ENCODE assay signal across 9 mouse cellular contexts in genomic region chr8:124277951-124278910, GRCm38 (mm10). TPM values are rescaled to one million over a fixed set of nuclear protein-coding genes. Genes with fewer than 3 reads are reported as not detected.
DNase-seq lines count a peak whose midpoint lies in the region; ATAC-seq and TF ChIP-seq lines count a peak whose summit lies in the region.
"Had no signal": no experiment of that assay in that cellular context is flagged by ENCODE, and none has a peak within 500 bp of the region (broad histone marks: within the 10 kb centered on the region; RNA-seq: fewer than 3 reads in every experiment).

No protein-coding gene starts in this region.

- ATAC-seq in heart, embryonic 12.5 days (ENCODE audit: insufficient number of reproducible peaks, low FRiP score): no peak
- no peak for ATAC-seq in granulocyte monocyte progenitor cell, adult 5-6 weeks (replicated peaks; ENCODE audit: poor library complexity, severe bottlenecking)

- H3K27me3 ChIP-seq in heart, embryonic 12.5 days (replicated peaks): no peaks in the 10 kb centered on the region
- no peaks in the 10 kb centered on the region for H3K27me3 ChIP-seq in CH12.LX (replicated peaks)
- H3K27me3 ChIP-seq in heart, embryonic 10.5 days (ENCODE audit: insufficient read depth, poor library complexity, severe bottlenecking): no peaks in the 10 kb centered on the region
- H3K27me3 ChIP-seq: limb, embryonic 15.5 days had no signal

- peaks cover 8% of the 10 kb centered on the region for H3K36me3 ChIP-seq in heart, embryonic 12.5 days
- H3K36me3 ChIP-seq in CH12.LX (replicated peaks in 1 of 2; ENCODE audit: control insufficient read depth in 1 of 2, insufficient read depth in 1 of 2, low read length in 1 of 2): peaks cover 3 to 34% of the 10 kb centered on the region in 2 experiments
- peaks cover 13% of the 10 kb centered on the region for H3K36me3 ChIP-seq in heart, embryonic 10.5 days

- no peak overlapping the region for H3K4me3 ChIP-seq in heart, embryonic 12.5 days
- H3K4me3 ChIP-seq in CH12.LX (replicated peaks in 1 of 3; ENCODE audit: low read depth in 2 of 3, low read length in 2 of 3, poor library complexity in 1 of 3): peak overlapping the region in 1 of 3 experiments; percentile 13
- no peak overlapping the region for H3K4me3 ChIP-seq in heart, embryonic 10.5 days
- H3K4me3 ChIP-seq: limb, embryonic 15.5 days had no signal

- no peak for TF ChIP-seq RAD21 in CH12.LX (IDR thresholded peaks at IDR 0.05; ENCODE audit: low read depth, low read length)

- 0 out of 2 replicates have a peak, but pooled peaks cover 5% of the 10 kb centered on the region for H3K9me3 ChIP-seq in heart, embryonic 12.5 days (replicated peaks)
- H3K9me3 ChIP-seq in CH12.LX (replicated peaks; ENCODE audit: low read length): peaks cover 10% of the 10 kb centered on the region
- H3K9me3 ChIP-seq in heart, embryonic 10.5 days: no peaks in the 10 kb centered on the region
- H3K9me3 ChIP-seq: limb, embryonic 15.5 days had no signal

- 0 out of 2 replicates have a peak, but pooled peaks cover 4% of the 10 kb centered on the region for H3K79me2 ChIP-seq in CH12.LX (replicated peaks; ENCODE audit: control insufficient read depth, extremely low read depth, insufficient read depth, poor library complexity, severe bottlenecking)

- peak; percentile 56 to 69 for DNase-seq in heart, adult 18-20 months
- DNase-seq in 3134 (ENCODE audit: extremely low read depth, insufficient read length, low spot score) (peak; percentile 81), CH12.LX (ENCODE audit: extremely low read depth) (peak; percentile 67)
- no peak for DNase-seq in heart, embryonic 10.5 days (ENCODE audit: low spot score)
- DNase-seq in B cell, adult 2 months: no peak
- no peak for DNase-seq in ovary, postnatal 10 days (ENCODE audit: low spot score)

- H3K4me2 ChIP-seq in heart, embryonic 12.5 days: no peak overlapping the region
- H3K4me2 ChIP-seq in CH12.LX (ENCODE audit: insufficient read depth, low read depth, poor library complexity, severe bottlenecking): peak overlapping the region; percentile 3
- H3K4me2 ChIP-seq: limb, embryonic 15.5 days had no signal

- dilution Hi-C loops in CH12.LX (cut with MboI; ENCODE audit: extremely low pct_ligation_motif_present, extremely low pct_unique_long_range_greater_than_20kb, low sequenced_read_pairs): no loop called here

- no peak overlapping the region for H3K9ac ChIP-seq in heart, embryonic 12.5 days
- peak overlapping the region; percentile 26 for H3K9ac ChIP-seq in CH12.LX (ENCODE audit: insufficient read depth, low read depth)
- H3K9ac ChIP-seq: limb, embryonic 15.5 days had no signal

- TF ChIP-seq CTCF in CH12.LX (conservative IDR thresholded peaks at IDR 0.05 in 1 of 2, IDR thresholded peaks at IDR 0.05 in 1 of 2; ENCODE audit: low read depth in 2 of 2, low read length in 2 of 2): no peak

- no peak for TF ChIP-seq POLR2A in CH12.LX (IDR thresholded peaks at IDR 0.05; ENCODE audit: low read depth, low read length)

- peak; percentile 93 for TF ChIP-seq EP300 in CH12.LX (IDR thresholded peaks at IDR 0.05; ENCODE audit: low read length)

- WGBS in heart, embryonic 12.5 days: 74% methylated on average over 24 of the region's 24 CpGs
- 77% methylated on average over 24 of the region's 24 CpGs for WGBS in heart, embryonic 10.5 days

- H3K27ac ChIP-seq in heart, embryonic 12.5 days (ENCODE audit: poor library complexity, severe bottlenecking): no peak overlapping the region
- peak overlapping the region; percentile 86 for H3K27ac ChIP-seq in CH12.LX (ENCODE audit: insufficient read depth, low read depth)
- H3K27ac ChIP-seq in heart, embryonic 10.5 days: peak overlapping the region; percentile 11; the same call in 1 of the 2 replicates
- H3K27ac ChIP-seq: limb, embryonic 15.5 days had no signal

- in situ Hi-C loops in CH12.LX (cut with MboI; ENCODE audit: low pct_ligation_motif_present, low pct_unique_long_range_greater_than_20kb, low sequenced_read_pairs): loop anchor here (5.0 kb wide), 1 partner anchor 46 kb away; the partner anchor contains the start of gene Galnt2

- H3K4me1 ChIP-seq in heart, embryonic 12.5 days (replicated peaks): peaks cover 55% of the 10 kb centered on the region
- peaks cover 71 to 88% of the 10 kb centered on the region in 2 experiments for H3K4me1 ChIP-seq in CH12.LX (ENCODE audit: control insufficient read depth in 1 of 2, insufficient read depth in 2 of 2)
- peaks cover 81% of the 10 kb centered on the region for H3K4me1 ChIP-seq in heart, embryonic 10.5 days

TF ChIP-seq in CH12.LX, 34 proteins besides CTCF, POLR2A, EP300 and RAD21:
- TF ChIP-seq MAFK (IDR thresholded peaks at IDR 0.05; ENCODE audit: insufficient replicate concordance, low read length) (0 out of 2 replicates have a peak, but pooled peaks have one; percentile 41), MYC (IDR thresholded peaks at IDR 0.05; ENCODE audit: low read depth, low read length) (0 out of 2 replicates have a peak, but pooled peaks have one; percentile 22), MAZ (IDR thresholded peaks at IDR 0.05; ENCODE audit: low read depth, low read length) (no peak), UBTF (IDR thresholded peaks at IDR 0.05; ENCODE audit: low read depth, low read length) (0 out of 2 replicates have a peak, but pooled peaks have one; percentile 57), JUND (conservative IDR thresholded peaks at IDR 0.05; ENCODE audit: low read depth, low read length) (peak; percentile 89), BHLHE40 (IDR thresholded peaks at IDR 0.05; ENCODE audit: low read depth, low read length) (peak; percentile 59), ETS1 (conservative IDR thresholded peaks at IDR 0.05; ENCODE audit: low read depth, low read length) (peak; percentile 80), IRF4 (IDR thresholded peaks at IDR 0.05; ENCODE audit: low read depth, low read length) (peak; percentile 91), ZMIZ1 (IDR thresholded peaks at IDR 0.05; ENCODE audit: low read depth, low read length) (no peak), MEF2A (IDR thresholded peaks at IDR 0.05; ENCODE audit: borderline replicate concordance, low read depth, low read length) (0 out of 2 replicates have a peak, but pooled peaks have one; percentile 34), RCOR1 (conservative IDR thresholded peaks at IDR 0.05; ENCODE audit: low read depth, low read length) (no peak), GABPA (IDR thresholded peaks at IDR 0.05; ENCODE audit: insufficient replicate concordance, low read depth, low read length) (no peak), POLR2AphosphoS2 (IDR thresholded peaks at IDR 0.05; ENCODE audit: low read depth, low read length) (no peak), TCF12 (IDR thresholded peaks at IDR 0.05; ENCODE audit: low read depth, low read length) (peak; percentile 34; the same call in 1 of the 2 replicates), JUN (IDR thresholded peaks at IDR 0.05; ENCODE audit: insufficient read depth, low read depth, low read length) (peak; percentile 86), ZC3H11A (IDR thresholded peaks at IDR 0.05; ENCODE audit: low read depth, low read length) (no peak), NRF1 (IDR thresholded peaks at IDR 0.05; ENCODE audit: low read depth, low read length) (no peak), MAX (IDR thresholded peaks at IDR 0.05; ENCODE audit: low read length) (peak; percentile 31; the same call in 1 of the 2 replicates), ZNF384 (IDR thresholded peaks at IDR 0.05; ENCODE audit: low read depth, low read length) (no peak), CHD1 (IDR thresholded peaks at IDR 0.05; ENCODE audit: low read depth, low read length) (no peak), USF1 (IDR thresholded peaks at IDR 0.05; ENCODE audit: low read depth, low read length) (no peak)

RNA-seq across cellular contexts. Expression of gene Galnt2, which starts 47.0 kb away (rescaled TPM):
- 10 to 100 TPM; 38.2 to 38.7 TPM for total RNA-seq in heart, adult 18-20 months (2021)
- polyA plus RNA-seq in heart, embryonic 12.5 days (2016; fragmentation: Nextera tagmentation; extraction: Ambion mirVana): 77.9 and 80.9 TPM in 2 replicates
- 23.6 and 25.9 TPM in 2 replicates for total RNA-seq in CH12.LX (2012; rRNA removed)
- total RNA-seq in CH12.LX (2014; rRNA removed): 18.6 and 23.2 TPM in 2 replicates
- polyA plus RNA-seq in CH12.LX (2012; ENCODE audit: insufficient read length, low read depth): 21.9 and 27.3 TPM in 2 replicates
- polyA plus RNA-seq in heart, embryonic 10.5 days (2016; fragmentation: Nextera tagmentation; extraction: Ambion mirVana): 44.7 and 59.3 TPM in 2 replicates
- 25.6 and 48.0 TPM in 2 replicates for total RNA-seq in granulocyte monocyte progenitor cell, adult 5-6 weeks (2014; fragmentation: Nextera tagmentation)
- total RNA-seq in granulocyte monocyte progenitor cell, adult 5-6 weeks (2017): 20.4 and 32.7 TPM in 2 replicates

Comparison
In these comparisons a context has a peak if more than half of its experiments do, and no peak if none do; other contexts are left out.
1. DNase-seq: peak in heart, adult 18-20 months (2 of 2), 3134 (single experiment) and CH12.LX (single experiment); none in heart, embryonic 10.5 days (single experiment), B cell, adult 2 months (0 of 2) and ovary, postnatal 10 days (single experiment).